Mouse (Mus musculus) kidney, postnatal 25 days (tissue): ENCODE data around the gene Tunar.

Source experiments
- DNase-seq, 2 experiments: peaks; one replicate each; pipeline ENCODE4 v3.0.0; 2021; ENCODE audit warnings: mixed read lengths in 2 of 2

The Tunar gene

DNA sequence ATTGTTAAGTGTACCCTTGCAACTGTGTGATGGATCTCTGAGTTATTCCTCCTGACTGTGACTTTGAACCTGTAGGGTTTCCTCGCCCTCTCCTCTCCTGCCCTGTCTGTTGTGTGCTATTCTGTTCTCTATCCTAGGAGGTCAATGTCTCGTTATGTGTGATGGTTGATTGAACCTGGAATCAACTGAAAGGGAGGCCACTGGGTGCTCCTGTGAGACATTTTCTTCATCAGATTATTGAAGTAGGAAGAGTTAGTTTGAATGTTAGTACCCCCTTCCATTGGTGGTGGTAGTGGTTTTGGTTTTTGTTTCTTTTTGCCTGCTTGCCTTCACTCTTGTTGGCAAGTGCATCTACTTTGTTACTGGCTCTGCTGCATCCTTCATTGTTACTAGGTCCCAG is at the start of gene Tunar:
TSS of gene Tunar (plus strand) at position 301 of the 400 bp plus-strand sequence.
- DNase-seq: no peak

DNA sequence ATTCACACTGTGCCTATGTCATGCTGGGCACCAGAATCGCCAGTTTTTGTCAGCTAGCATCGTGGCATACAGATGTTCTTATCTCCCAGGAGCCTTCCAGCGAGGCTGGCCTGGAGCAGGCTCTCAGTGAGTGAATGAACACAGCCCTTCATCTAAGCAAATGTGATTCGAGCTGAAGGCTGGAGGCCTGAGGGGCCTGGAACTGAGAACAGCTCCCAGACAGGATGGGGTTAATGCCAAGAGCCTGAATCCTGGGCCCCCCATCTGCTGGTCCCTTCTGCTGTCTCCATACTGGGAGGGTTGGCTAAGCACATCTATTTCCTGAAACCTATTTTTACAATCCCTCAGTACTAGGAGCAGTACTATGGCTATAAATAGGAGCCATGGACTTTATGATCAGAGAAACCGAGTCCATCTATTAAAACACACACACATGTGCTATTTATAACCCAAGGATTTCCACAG is 21.1 kb upstream of the Tunar start:
- no peak for DNase-seq

DNA sequence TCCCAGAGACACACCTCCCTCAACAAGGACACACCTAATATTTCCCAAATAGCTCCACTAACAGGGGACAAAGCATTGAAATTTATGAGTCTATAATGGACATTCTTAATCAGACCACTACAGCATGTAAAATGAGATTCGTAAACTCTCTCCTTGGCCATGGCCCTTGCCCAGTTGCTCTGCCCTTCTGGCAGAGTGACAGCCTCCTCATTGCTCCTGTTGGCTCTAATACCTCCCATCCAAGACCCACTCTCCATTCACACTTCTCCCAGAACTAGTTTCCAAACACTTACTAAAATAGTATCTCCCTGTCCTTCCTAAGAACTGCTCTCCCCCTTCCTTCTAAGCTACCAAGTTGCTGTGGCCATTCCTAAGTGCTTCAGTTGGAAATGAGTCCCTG is 19.3 kb upstream of the Tunar start:
- DNase-seq: no peak

DNA sequence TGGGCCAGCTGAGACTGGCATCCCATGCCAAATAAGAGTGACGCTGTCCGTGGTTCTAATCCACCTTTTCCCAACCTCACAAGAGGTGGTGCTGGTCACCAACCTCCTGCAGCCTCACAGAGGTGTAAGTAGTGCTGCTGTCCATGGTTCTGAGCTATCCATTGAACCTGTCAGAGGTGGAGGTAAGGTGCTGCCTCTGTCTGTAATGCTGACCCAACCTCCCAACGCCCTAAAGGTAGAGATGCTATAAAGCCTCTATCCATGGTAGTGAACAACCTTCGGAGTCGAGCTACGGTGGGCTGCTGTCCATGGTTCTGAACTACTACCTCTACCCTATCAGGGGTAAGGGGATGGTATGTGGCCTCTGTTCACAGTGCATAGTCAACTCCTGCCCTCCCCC is 11.5 kb upstream of the Tunar start:
- peak; percentile 51 to 56 for DNase-seq

DNA sequence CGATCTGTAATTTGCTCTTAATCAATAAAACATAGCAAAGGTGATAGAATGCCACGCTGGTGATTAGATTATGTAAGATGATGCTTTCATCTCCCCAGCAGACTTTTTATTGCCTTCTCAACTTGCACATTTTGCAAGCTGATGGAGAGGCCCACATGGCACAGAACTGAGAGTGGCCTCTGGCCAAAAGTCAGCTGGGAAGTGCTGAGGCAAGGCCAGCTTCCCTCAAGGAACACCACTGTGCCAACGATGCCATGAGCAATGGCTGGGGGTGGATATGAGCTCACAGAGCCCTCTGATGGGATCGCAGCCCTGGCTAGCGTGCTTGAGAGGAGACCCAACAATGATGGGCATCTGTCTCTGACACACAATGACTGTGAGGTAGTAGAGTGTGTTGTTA is 6.6 kb upstream of the Tunar start:
- no peak for DNase-seq

DNA sequence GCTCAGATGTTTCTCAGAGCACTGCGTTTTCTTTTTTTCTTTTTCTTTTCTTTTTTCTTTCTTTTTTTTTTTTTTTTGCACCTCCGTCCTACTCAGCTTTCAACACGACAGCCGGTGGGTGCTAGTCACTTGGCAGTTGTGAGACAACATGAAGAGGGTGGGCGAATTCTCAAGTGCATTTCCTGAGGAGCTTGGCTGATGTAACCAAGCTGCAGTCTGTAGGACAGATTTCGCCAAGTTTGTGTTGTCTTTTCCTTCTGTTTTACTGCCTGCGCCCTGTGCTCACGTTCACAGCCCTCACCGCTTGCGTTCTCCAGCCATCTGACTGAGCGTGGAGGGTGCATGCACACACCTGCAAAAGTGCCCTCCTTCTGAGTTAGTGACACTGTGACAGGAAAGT is 5.3 kb upstream of the Tunar start:
- no peak for DNase-seq

DNA sequence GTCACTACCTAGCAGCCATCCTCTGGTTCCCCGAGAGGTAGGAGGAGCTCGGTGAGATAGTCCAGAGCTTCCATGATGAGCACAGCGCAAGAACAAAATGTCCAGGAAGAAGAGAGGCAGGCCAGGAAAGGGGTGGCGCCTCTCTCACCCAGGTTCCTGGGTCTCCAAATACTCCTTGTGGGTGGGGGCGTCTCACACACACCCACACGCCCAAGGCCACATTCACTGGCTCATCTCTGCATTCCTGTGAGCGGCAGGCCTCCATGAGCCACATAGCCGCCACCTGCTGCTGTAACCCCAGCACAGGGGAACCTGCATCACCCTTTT is 2.4 kb downstream of the Tunar start:
- DNase-seq: peak in 1 of 2 experiments; percentile 28

DNA sequence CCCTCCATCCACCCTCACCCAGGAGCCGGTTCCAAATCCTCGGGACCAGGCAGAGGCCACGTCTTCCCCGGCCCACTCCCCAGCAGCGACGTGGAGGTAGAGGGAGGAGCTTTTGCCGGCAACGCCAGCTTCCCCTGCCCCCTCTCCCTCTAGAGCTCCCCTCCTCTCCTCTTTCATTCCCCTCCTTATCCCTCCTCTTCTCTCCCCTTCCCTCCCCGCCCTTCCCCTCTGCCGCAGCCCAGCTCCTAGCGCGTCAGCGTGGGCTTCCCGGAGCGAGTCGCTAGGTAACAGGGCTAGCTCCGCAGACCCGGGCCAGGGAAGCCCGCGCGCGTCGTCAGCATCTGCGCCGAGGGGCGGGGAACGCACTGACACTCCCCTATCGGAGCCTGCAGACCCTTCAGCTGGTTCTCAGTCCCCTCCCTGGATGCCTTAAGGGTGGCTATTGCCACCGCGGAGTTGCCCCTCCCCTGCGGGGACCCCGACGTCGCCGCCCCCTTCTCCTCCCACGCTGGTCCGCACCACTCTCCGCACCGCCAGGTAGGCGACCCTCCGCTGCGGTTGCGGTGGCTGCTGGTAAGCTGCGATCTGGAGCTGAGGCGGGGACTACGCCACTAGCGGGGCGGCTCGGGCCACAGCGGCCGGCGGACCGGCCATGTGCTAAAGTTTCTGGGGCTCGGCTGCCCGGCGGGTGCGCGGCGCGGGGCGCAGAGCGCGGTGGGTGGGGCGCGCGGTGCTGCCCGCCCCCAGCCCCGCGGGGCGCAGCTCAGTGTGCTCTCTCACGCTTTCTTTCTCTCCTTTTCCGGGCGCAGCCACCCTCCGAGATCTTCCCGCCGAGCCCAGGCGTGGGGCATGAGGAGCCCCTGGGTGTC is 3.0 kb downstream of the Tunar start:
- DNase-seq: peak in 1 of 2 experiments; percentile 25

DNA sequence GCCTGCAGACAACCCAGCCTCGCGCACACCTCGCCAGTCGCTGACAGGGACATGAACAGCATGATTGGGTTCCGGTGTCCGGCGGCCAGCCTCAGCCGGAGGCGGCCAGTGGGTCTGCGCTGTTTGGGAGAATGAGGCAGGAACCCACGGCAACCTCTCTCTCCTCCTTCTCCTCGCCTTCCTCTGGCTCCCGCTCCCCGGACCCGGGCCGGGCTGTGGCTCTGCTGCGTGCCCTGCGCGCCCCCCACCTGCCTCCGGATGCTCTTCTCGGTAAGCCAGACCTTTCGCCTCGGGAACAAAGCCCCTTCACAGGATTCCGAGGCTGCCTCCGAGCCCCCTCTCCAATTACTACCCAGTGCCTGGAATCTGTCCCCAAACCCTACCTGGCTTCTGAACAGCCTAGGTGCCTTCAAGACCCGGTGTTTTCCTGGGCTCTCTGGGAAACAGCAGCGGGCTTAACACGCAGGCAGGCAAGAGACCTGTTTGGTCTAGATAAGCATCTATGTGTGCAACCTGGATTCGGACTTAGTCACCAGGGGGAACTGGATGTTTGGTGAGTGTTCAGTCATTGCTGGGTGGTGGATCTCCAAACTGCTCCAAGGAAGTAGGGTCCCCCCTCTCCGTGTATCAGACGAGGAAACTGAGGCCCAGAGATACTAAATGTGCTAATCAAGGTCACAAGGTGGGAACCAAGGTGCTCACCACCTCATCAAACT is 3.8 kb downstream of the Tunar start:
- DNase-seq: no peak

DNA sequence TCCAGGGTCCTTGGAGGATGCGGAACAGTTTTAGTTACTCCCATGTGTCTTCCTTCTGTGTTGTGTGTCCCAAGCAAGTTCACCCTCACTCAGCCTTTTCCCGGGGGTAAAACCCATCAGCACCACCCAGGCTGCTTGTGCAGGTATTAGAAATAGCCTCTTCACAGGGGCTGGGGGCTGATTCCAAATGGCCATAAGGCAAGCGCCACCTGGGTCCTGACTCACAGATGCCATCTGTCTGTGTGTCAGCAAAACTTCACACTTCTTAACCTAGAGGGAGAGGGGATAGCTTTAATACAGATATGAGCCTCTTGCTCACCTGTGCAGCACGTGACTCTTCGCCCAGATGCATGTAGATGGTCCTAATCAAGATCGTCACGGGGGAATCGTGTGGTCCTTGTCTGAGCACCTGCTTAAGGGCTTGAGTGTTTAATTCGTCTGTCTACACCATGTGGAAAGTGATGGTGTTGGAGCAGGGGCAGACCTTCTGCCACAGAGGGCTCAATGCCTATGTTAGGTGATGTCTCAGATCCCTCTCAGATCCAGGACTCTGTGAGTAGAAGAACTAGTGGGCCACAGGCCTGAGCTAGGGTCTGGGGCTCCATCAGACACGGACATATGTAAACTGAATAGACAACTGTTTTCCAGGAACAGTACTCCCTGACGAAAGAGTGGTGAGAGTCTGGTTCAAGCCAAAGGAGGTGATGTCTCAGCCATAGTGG is 4.7 kb downstream of the Tunar start:
- peak in 1 of 2 experiments; percentile 7 for DNase-seq

DNA sequence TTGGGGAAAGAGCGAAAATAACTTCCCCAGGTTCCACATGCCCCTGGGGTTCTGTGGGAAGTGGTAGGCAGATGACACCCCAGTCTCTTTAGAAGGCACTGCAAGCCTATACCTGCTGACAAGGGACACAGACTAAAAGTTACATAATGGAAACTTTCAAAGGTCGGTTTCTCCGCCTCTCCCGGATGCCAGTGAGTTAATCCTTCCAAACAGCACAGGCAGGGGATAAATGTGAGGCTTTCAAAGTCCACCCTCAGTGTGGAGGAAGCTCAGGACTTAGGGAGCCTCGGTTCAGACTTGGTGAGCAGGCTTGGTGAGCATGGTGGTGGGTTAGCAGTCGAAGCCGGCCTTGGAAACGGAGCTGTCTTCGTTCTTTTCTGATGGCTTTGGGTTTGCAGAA is 7.9 kb downstream of the Tunar start:
- peak; percentile 40 to 82 for DNase-seq

DNA sequence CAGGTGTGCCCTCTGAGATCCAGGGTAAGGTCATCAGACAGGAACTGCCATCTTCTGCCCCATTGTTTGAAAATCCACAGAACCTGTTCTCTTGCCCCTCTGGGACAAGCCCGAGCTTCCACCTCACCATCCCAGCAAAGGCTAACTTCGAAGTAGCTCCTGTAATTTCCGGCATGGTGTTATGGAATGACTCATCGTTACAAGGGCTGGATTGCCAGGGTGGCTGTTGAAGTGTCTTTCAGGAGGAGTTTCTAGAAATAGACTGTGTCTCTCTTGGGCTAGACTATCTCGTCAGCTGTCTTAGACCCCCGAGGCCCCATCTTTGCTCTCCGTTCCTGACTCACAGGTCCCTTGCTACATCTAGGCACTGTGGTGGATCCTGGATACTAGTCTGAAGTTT is 10.8 kb downstream of the Tunar start:
- DNase-seq: no peak

DNA sequence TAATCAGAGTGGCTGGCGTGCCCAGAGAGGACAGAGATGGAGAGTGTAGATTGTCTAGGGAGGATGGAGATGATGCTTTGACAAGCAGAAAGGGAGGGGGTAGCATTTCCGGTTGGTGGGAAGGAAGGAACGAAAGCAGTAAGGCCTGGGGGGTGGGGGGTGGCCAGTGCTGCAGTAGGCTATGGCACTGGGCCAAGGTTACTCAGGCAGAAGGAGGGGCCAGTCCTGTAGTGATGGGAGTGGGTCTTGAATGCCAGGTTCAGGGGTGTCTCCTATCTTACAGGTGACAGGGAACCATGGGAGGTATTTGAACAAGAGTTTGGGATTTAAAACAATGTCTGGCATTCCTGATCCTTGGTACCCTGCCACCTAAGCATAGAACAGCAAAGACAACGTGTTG is 13.2 kb downstream of the Tunar start:
- peak in 1 of 2 experiments; percentile 20 for DNase-seq

DNA sequence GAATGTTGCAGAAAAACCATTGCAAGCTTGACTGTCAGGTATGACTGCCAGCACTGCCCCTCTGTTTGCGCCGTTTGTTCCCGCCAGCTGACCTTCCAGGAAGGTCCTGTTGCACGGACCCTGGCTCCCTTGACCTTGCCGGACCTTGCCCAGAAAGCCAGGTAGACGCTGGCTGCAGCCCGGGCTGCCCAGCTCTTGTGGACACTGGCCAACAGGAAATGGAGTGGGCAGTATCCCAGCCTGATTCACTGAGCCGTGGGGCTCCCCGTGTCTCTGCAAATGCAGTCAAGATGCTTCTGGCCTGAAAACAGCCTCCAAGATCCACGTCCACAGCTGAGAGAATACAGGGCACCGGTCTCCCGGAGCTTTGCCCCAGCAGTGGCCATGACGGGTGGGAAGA is 13.6 kb downstream of the Tunar start:
- DNase-seq: peak; percentile 78 to 92

DNA sequence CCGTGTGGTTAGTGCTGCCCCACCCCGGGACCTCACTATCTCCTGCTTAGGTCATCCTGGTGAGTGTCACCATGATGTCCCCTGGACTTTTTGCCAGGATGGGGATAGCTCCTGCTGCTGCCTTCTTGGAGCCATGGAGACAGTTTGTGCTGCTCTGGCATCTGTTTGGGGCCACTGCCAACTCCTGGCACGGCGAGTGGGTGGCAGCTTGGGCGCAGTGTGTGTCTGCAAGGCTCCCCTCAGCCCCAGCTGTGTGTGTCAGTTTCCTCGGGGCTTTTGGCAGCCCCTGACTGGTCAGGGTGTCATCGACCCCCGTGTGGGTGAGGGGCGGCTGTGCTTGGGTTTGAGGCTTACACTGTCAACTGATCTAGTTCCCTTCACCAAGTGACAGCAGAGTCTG is 20.6 kb downstream of the Tunar start:
- DNase-seq: no peak

DNA sequence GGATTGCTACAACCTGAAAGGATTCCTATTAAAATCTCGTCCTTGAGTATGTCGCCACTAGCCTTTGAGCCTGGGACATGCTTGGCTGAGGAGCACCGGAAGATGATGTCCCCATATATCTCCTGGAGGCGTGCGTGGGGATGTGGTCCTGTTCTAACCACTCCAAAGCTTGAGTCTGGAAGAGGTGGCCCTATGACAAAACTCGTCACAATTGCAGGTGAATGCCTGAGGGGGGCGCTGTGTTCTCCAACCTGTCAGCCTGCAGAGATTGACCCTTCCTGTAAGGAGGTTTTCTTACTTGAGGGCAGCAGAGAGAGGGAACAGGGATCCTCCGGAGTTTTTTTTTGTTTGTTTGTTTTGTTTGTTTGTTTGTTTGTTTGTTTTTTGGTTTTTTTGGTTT is 21.1 kb downstream of the Tunar start:
- no peak for DNase-seq

DNA sequence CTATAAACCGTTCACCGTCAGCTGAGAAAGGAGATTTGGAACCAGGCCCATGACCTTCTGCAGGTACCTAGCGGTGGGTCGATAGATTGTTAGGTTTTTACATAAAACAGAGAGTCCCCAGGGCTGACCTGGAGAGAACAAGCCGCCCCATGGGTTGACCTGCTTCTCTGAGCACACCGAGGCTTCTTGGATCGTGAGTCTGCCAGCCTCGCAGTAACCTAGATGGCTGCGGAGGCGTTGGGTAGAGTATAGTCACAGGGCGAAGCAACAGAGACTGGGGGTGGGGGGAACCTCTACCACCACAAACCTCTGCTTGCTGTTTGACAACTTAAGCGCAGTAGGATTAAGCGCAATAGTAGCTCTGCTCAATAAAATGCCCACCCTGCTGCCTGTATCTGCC is 23.1 kb downstream of the Tunar start:
- DNase-seq: no peak

DNA sequence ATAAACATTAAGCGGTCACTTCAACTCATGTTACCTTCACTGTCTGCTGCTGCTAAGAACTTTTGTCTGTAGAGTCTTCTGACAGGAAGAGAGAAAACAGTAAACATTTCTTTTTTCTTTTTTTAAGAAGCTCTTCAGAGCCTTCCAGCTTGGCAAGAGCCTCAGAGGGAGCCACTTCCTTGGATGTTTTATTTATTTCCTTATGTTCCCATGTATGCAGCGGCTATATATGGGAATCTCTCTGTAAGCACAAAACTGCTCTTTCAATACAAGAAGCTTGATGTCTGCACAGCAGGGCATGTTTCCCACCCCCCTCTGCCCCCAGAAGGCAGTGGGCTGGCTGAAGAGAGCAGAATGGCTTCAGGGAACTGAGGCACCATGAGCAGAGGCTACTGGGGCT is 30.0 kb downstream of the Tunar start:
- no peak for DNase-seq

DNA sequence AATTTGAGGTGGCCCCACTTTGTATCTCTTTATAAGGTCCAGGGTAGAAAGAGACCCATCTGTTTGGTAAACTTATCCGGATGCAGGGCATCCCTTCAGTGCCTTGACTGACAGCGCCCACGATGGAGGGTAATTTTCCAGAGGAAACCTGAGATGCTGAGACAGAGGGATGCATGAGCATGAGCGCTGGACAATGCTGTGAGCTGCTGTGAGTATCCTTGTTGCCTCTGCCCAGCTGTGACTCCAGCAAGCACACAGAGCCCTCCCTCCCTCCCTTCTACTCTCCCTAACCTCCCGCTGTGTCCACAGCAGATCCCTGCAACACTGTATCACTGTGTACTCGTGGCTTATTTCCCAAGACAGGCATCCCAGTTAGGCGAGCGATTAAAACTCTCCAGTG is 40.9 kb downstream of the Tunar start:
- no peak for DNase-seq

DNA sequence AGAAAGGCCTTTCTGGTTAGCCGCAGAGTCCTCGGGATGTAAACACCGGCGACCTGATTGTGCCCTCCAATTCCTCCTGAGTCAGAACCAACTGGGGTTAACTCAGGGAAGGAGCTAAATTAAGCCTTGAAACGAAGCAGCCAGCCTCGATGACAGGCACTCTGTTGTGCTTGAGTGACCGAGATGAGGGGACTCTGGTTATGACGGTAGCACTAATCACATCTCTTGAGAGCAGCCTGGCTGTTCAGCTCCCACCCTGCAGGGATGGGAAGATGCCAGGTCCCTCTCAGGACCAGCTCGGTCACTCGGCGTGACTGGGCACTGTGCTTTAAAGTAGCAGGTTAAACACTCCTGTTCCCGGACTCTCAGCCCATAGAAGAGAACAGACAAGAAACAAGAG is 43.3 kb downstream of the Tunar start:
- DNase-seq: no peak

DNA sequence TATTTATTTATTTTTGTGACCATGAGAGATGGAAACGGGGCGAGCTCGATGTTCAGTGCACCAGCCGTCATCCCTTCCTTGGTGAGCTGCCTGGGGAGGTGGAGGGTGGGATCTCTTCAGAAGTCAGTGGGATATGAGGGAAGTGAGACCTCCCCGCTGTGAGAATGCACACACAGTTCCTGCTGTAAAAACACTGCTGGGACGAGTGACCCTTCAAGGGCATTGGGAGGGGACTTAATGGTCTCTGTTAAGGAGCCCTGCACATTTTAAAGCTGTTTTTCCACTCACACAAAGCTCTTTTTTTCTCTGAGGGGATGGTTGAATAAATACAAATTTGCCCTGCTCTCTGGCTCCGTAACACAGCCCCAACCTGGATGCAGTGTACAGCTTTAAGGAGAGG is 49.1 kb downstream of the Tunar start:
- no peak for DNase-seq

DNA sequence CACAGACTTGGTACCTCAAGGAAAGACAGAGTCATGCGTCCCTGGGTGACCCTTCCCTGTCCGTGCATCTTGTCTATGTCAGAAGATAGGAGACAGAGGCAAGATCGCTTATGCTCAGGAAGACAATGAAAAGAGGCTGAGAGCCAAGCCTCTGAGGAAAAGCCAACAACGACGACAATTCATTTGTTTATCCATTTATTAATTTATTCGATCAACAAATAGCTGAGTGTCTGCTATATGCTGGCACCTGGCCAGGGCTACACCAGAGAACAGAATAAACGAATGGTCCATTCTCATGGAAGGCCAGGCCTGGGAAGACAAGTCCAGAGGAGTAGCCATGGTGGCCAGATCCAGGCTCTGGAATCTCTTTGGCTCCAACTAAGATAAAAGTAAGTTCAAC is 61.0 kb downstream of the Tunar start:
- no peak for DNase-seq

DNA sequence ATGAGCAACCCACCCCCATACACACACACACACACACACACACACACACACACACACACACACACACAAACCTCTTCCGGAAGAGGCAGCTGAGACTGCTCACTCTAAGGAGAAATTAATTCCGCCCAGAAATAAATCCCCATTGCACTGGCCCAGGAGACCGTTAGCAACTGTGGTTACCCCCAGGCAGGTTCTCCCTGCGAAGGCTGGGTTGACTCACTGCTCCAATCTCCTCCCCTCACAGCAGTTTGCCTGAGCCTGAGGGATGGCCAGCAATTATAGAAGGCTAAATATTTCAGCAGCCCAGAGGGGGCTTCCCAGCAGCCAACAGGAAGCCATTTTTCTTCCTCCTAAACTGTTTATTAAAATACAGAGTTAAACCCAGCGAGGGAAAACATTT is 64.5 kb downstream of the Tunar start:
- DNase-seq: no peak

DNA sequence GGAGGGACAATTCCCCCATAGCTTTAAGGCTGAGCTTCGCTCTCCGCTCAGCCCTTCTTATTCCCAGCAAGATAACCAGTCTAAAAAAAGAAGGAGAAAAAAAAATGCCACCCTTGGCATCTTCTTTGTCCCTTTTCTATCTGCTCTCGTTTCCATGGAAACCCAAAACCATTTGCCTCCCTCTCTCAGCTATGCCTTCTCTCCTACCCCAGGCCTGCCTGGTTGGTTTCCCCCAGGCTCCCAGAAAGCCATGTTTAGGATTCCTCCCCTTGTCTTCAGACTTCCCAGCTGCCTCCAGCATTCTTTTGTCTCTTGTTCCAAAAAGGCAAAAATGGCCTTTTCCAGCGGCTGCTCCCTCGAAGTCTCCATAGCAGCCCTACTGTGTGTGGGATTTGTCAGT is 70.1 kb downstream of the Tunar start:
- DNase-seq: no peak
